In genomic region chr13:52569194-52569769, GRCm38 (mm10) we compare ENCODE assay signal across 23 mouse cellular contexts. TPM values are rescaled to one million over a fixed set of nuclear protein-coding genes. Genes with fewer than 3 reads are reported as not detected.
DNase-seq lines count a peak whose midpoint lies in the region; ATAC-seq and TF ChIP-seq lines count a peak whose summit lies in the region.
"Had no signal": no experiment of that assay in that cellular context is flagged by ENCODE, and none has a peak within 500 bp of the region (broad histone marks: within the 10 kb centered on the region; RNA-seq: fewer than 3 reads in every experiment).

No protein-coding gene starts in this region.

- no peak for TF ChIP-seq CTCF in kidney, adult 2 months (conservative IDR thresholded peaks at IDR 0.05; ENCODE audit: insufficient read depth, insufficient read length, low read depth, low read length)
- TF ChIP-seq CTCF in lung, postnatal 0 days (IDR thresholded peaks at IDR 0.05), result no peak

- no peaks in the 10 kb centered on the region for H3K36me3 ChIP-seq in kidney, adult 2 months (ENCODE audit: control insufficient read depth, insufficient read depth, low read length)
- H3K36me3 ChIP-seq in lung, postnatal 0 days (ENCODE audit: insufficient read depth, low read length), result no peaks in the 10 kb centered on the region
- no peaks in the 10 kb centered on the region for H3K36me3 ChIP-seq in embryonic facial prominence, embryonic 10.5 days (replicated peaks)
- H3K36me3 ChIP-seq: embryonic facial prominence, embryonic 13.5 days; forebrain, embryonic 12.5 days; stomach, embryonic 15.5 days had no signal

- TF ChIP-seq EP300 in lung, postnatal 0 days (IDR thresholded peaks at IDR 0.05), result peak; percentile 85

- peak; percentile 40; the same call in 1 of the 2 replicates for ATAC-seq in lung, postnatal 0 days
- ATAC-seq: hindbrain, embryonic 16.5 days; intestine, embryonic 16.5 days; Patski had no signal

- no peak for TF ChIP-seq POLR2A in kidney, adult 2 months (IDR thresholded peaks at IDR 0.05; ENCODE audit: low read depth, low read length)

- H3K4me3 ChIP-seq in kidney, adult 2 months (ENCODE audit: insufficient read depth, low read depth, low read length), result no peak overlapping the region
- H3K4me3 ChIP-seq in lung, postnatal 0 days (ENCODE audit: low read depth, low read length), result no peak overlapping the region
- no peak overlapping the region for H3K4me3 ChIP-seq in embryonic facial prominence, embryonic 10.5 days
- H3K4me3 ChIP-seq: embryonic facial prominence, embryonic 13.5 days; erythroblast, embryonic 14.5 days; forebrain, embryonic 12.5 days; stomach, embryonic 15.5 days had no signal

- no peak overlapping the region for H3K27ac ChIP-seq in kidney, adult 2 months (ENCODE audit: insufficient read depth, low read depth, low read length)
- no peak overlapping the region for H3K27ac ChIP-seq in lung, postnatal 0 days (ENCODE audit: low read length)
- H3K27ac ChIP-seq in embryonic facial prominence, embryonic 10.5 days (replicated peaks), result no peak overlapping the region
- H3K27ac ChIP-seq: embryonic facial prominence, embryonic 13.5 days; forebrain, embryonic 12.5 days; kidney, postnatal 0 days; stomach, embryonic 15.5 days had no signal

- no peaks in the 10 kb centered on the region for H3K9me3 ChIP-seq in lung, postnatal 0 days (ENCODE audit: low read length)
- H3K9me3 ChIP-seq in embryonic facial prominence, embryonic 10.5 days, result no peaks in the 10 kb centered on the region
- H3K9me3 ChIP-seq: embryonic facial prominence, embryonic 13.5 days; forebrain, embryonic 12.5 days; stomach, embryonic 15.5 days had no signal

- H3K27me3 ChIP-seq in kidney, adult 2 months (replicated peaks; ENCODE audit: control insufficient read depth, insufficient read depth, low read length), result no peaks in the 10 kb centered on the region
- H3K27me3 ChIP-seq in lung, postnatal 0 days (replicated peaks; ENCODE audit: insufficient read depth, low read length), result no peaks in the 10 kb centered on the region
- no peaks in the 10 kb centered on the region for H3K27me3 ChIP-seq in embryonic facial prominence, embryonic 10.5 days (replicated peaks; ENCODE audit: low read depth, poor library complexity, severe bottlenecking)
- H3K27me3 ChIP-seq: embryonic facial prominence, embryonic 13.5 days; Patski had no signal

- 41% methylated on average over 8 of the region's 8 CpGs for WGBS in kidney, adult 2 months
- WGBS in lung, postnatal 0 days, result 39% methylated on average over 8 of the region's 8 CpGs
- WGBS in embryonic facial prominence, embryonic 10.5 days, result 82% methylated on average over 8 of the region's 8 CpGs

- H3K4me1 ChIP-seq in kidney, adult 2 months (ENCODE audit: control insufficient read depth, insufficient read depth, low read length), result no peaks in the 10 kb centered on the region
- no peaks in the 10 kb centered on the region for H3K4me1 ChIP-seq in lung, postnatal 0 days (ENCODE audit: insufficient read depth, low read depth, low read length)
- no peaks in the 10 kb centered on the region for H3K4me1 ChIP-seq in embryonic facial prominence, embryonic 10.5 days
- H3K4me1 ChIP-seq: stomach, embryonic 15.5 days had no signal

- H3K9ac ChIP-seq in lung, postnatal 0 days (replicated peaks; ENCODE audit: low read depth), result no peak overlapping the region
- H3K9ac ChIP-seq: embryonic facial prominence, embryonic 13.5 days; forebrain, embryonic 12.5 days; stomach, embryonic 15.5 days had no signal

- DNase-seq in kidney, adult 2 months, result peak; percentile 9
- DNase-seq in kidney, adult 9 months, result no peak
- DNase-seq in lung, postnatal 0 days (ENCODE audit: low spot score), result peak; percentile 62
- no peak for DNase-seq in lung, postnatal 10 days
- DNase-seq in Muller cell, postnatal 12 days (ENCODE audit: inconsistent ontology term), result peak; percentile 42
- DNase-seq in layer of hippocampus, adult 18-20 months (ENCODE audit: low spot score in 2 of 2), result peak; percentile 43 to 74
- DNase-seq in cerebellum, postnatal 4 days (ENCODE audit: low spot score in 2 of 2), result no peak
- DNase-seq in embryonic facial prominence, embryonic 10.5 days (ENCODE audit: low spot score), result no peak
- DNase-seq: adrenal gland, postnatal 36 days; cerebellum, adult 11-12 months; cerebellum, postnatal 14 days; lung, postnatal 4 days; thymus, postnatal 36 days had no signal

- H3K4me2 ChIP-seq in lung, postnatal 0 days (replicated peaks; ENCODE audit: low read depth, low read length), result no peak overlapping the region
- H3K4me2 ChIP-seq: embryonic facial prominence, embryonic 13.5 days; forebrain, embryonic 12.5 days; heart, embryonic 11.5 days; stomach, embryonic 15.5 days had no signal

RNA-seq across cellular contexts. Expression of gene Syk, which starts 13.7 kb away (rescaled TPM):
- 1.9 and 4.7 TPM in 2 replicates for polyA plus RNA-seq in kidney, adult 2 months (2012; rRNA removed)
- polyA plus RNA-seq in lung, postnatal 0 days (2015; fragmentation: Nextera tagmentation; extraction: Ambion mirVana), result 4.3 and 5.5 TPM in 2 replicates
- 1 to 10 TPM; 2.7 TPM for total RNA-seq in layer of hippocampus, adult 18-20 months (2021)
- 2.2 and 2.8 TPM in 2 replicates for polyA plus RNA-seq in embryonic facial prominence, embryonic 10.5 days (2016; fragmentation: Nextera tagmentation; extraction: Ambion mirVana)
- polyA plus RNA-seq: Patski had no signal

RNA-seq across cellular contexts. Expression of gene Diras2, which starts 38.2 kb away (rescaled TPM):
- 0.08 and 0.10 TPM in 2 replicates for polyA plus RNA-seq in kidney, adult 2 months (2012; rRNA removed)
- polyA plus RNA-seq in lung, postnatal 0 days (2015; fragmentation: Nextera tagmentation; extraction: Ambion mirVana), result 0.31 TPM in 2 replicates
- total RNA-seq in layer of hippocampus, adult 18-20 months (2021), result 100 to 1,000 TPM; 164 to 166 TPM
- 0.15 and 0.19 TPM in 2 replicates for polyA plus RNA-seq in embryonic facial prominence, embryonic 10.5 days (2016; fragmentation: Nextera tagmentation; extraction: Ambion mirVana)
- total RNA-seq: liver, adult 2 months had no signal
- polyA plus RNA-seq: erythroblast, embryonic 14.5 days; Patski had no signal

Comparison
In these comparisons a context has a peak if more than half of its experiments do, and no peak if none do; other contexts are left out.
1. DNase-seq: peak in kidney, adult 2 months (single experiment), lung, postnatal 0 days (single experiment), Muller cell, postnatal 12 days (single experiment) and layer of hippocampus, adult 18-20 months (2 of 2); none in kidney, adult 9 months (single experiment), lung, postnatal 10 days (single experiment), cerebellum, postnatal 4 days (0 of 2) and embryonic facial prominence, embryonic 10.5 days (single experiment).